Mouse (Mus musculus): ENCODE measurements around the gene Il1a. TPM values are rescaled to one million over a fixed set of nuclear protein-coding genes. Genes with fewer than 3 reads are reported as not detected.

Gene Il1a
- total RNA-seq, 1 experiment from 2014 or later, result not detected

- ATAC-seq (replicated peaks; ENCODE audit: low read depth, poor library complexity, severe bottlenecking), result no peak
Measured at GRCm38 (mm10) chr2:129267738-129268137, 42.0 kb downstream of the Il1a start.

- no peak for ATAC-seq (replicated peaks; ENCODE audit: low read depth, poor library complexity, severe bottlenecking)
Measured at GRCm38 (mm10) chr2:129265316-129265715, 44.5 kb downstream of the Il1a start.

- ATAC-seq (replicated peaks; ENCODE audit: low read depth, poor library complexity, severe bottlenecking), result no peak
Measured at GRCm38 (mm10) chr2:129263073-129263472, 46.7 kb downstream of the Il1a start.

GRCm38 (mm10) chr2:129261151-129261794 lies 48.5 kb downstream of the Il1a start:
- peak; percentile 77 for ATAC-seq (replicated peaks; ENCODE audit: low read depth, poor library complexity, severe bottlenecking)

GRCm38 (mm10) chr2:129260646-129261045 lies 49.1 kb downstream of the Il1a start:
- ATAC-seq (replicated peaks; ENCODE audit: low read depth, poor library complexity, severe bottlenecking), result no peak

GRCm38 (mm10) chr2:129258475-129259211 lies 51.1 kb downstream of the Il1a start:
- ATAC-seq (replicated peaks; ENCODE audit: low read depth, poor library complexity, severe bottlenecking), result peak; percentile 75

GRCm38 (mm10) chr2:129258056-129258455 lies 51.7 kb downstream of the Il1a start:
- no peak for ATAC-seq (replicated peaks; ENCODE audit: low read depth, poor library complexity, severe bottlenecking)

- no peak for ATAC-seq (replicated peaks; ENCODE audit: low read depth, poor library complexity, severe bottlenecking)
Measured at GRCm38 (mm10) chr2:129256006-129256405, 53.8 kb downstream of the Il1a start.

GRCm38 (mm10) chr2:129254076-129254475 lies 55.7 kb downstream of the Il1a start:
- no peak for ATAC-seq (replicated peaks; ENCODE audit: low read depth, poor library complexity, severe bottlenecking)

GRCm38 (mm10) chr2:129253631-129253970 lies 56.2 kb downstream of the Il1a start:
- ATAC-seq (replicated peaks; ENCODE audit: low read depth, poor library complexity, severe bottlenecking), result no peak

GRCm38 (mm10) chr2:129252836-129253630 lies 56.7 kb downstream of the Il1a start:
- ATAC-seq (replicated peaks; ENCODE audit: low read depth, poor library complexity, severe bottlenecking), result no peak

Other genes with a start within 250 kb of the Il1a start
- 5.5 and 6.4 TPM in 2 replicates for gene Ttl, start 244.0 kb downstream of the Il1a start, total RNA-seq (2017)
- 48.6 and 59.8 TPM in 2 replicates for gene Polr1b, start 209.0 kb downstream of the Il1a start, total RNA-seq (2017)
- 14.5 and 18.5 TPM in 2 replicates for gene Chchd5, start 180.3 kb downstream of the Il1a start, total RNA-seq (2017)
- gene Slc20a1, start 111.2 kb downstream of the Il1a start, total RNA-seq (2017), result 114 and 140 TPM in 2 replicates
- gene Ckap2l, start 12.8 kb downstream of the Il1a start, total RNA-seq (2017), result 69.3 and 78.5 TPM in 2 replicates
- 1.0 and 1.4 TPM in 2 replicates for gene Il1b, start 61.2 kb upstream of the Il1a start, total RNA-seq (2017)
- gene F830045P16Rik, start 226.6 kb upstream of the Il1a start, total RNA-seq (2017), result not detected in 2 replicates